Mouse (Mus musculus): ENCODE data around the gene Zfp74.

Zfp74 gene

GRCm38 (mm10) chr7:29944201-29944600 is 9.7 kb downstream of the Zfp74 start:
- DNase-seq (ENCODE audit: low read depth, low spot score): no peak

- no peak for DNase-seq (ENCODE audit: low read depth, low spot score)
Measured at GRCm38 (mm10) chr7:29943720-29944119, 10.2 kb downstream of the Zfp74 start.

DNA sequence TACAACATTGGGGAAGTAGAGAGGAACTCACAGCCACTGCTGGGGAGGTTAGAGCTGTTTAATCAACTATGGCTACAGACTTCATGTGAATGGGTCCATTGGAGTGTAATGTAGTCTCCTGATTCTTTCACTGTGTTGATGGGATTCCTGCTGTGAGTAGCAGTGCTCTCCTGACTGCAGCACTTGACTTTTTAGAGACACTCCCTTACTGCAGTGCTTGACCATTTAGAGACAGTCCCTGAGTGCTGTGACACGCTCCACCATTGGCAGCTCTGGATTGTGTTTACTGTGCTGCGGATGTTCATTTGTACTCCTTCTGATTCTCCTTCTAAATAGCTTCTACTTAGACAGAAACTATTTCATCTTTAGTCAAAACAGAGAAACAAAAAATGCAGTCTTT is 11.1 kb downstream of the Zfp74 start:
- DNase-seq (ENCODE audit: low read depth, low spot score): no peak

- DNase-seq (ENCODE audit: low read depth, low spot score): no peak
Measured at GRCm38 (mm10) chr7:29941027-29941426, 12.9 kb downstream of the Zfp74 start.

- DNase-seq (ENCODE audit: low read depth, low spot score): no peak
Measured at GRCm38 (mm10) chr7:29938856-29939255, 15.0 kb downstream of the Zfp74 start.

GRCm38 (mm10) chr7:29922780-29923179 is 31.1 kb downstream of the Zfp74 start:
- DNase-seq (ENCODE audit: low read depth, low spot score): no peak

DNA sequence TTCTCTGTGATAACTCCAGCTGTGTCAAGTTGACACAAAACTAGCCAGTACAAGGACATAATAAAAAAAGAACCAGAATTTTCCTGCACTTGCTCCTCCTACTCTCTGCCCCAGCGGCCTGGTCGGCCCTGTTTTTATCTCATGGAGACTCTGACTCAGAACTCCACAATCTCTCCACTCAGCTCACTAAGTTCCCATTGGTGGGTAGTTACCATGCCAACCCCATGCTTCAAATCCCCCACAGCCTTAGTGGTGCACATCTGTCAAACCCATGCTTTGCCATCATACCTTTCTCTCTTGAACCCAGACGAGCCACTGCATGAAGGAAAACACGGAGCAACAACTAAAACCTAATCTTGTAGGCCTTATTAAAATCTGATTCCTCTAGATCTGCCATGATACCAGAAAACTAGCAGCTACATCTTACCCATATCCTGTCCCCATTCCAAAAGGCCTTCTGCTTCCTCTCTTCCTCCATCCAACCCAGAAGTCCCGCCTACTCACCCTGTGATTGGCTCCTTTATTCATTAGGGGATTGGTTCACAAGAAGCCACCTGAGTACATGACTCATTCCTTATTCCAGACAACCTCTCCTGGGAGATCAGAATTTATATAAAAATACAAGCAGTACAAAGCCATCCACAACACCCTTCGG is 32.3 kb downstream of the Zfp74 start:
- DNase-seq (ENCODE audit: low read depth, low spot score): no peak

GRCm38 (mm10) chr7:29918062-29918453 is 35.8 kb downstream of the Zfp74 start:
- DNase-seq (ENCODE audit: low read depth, low spot score): no peak

DNA sequence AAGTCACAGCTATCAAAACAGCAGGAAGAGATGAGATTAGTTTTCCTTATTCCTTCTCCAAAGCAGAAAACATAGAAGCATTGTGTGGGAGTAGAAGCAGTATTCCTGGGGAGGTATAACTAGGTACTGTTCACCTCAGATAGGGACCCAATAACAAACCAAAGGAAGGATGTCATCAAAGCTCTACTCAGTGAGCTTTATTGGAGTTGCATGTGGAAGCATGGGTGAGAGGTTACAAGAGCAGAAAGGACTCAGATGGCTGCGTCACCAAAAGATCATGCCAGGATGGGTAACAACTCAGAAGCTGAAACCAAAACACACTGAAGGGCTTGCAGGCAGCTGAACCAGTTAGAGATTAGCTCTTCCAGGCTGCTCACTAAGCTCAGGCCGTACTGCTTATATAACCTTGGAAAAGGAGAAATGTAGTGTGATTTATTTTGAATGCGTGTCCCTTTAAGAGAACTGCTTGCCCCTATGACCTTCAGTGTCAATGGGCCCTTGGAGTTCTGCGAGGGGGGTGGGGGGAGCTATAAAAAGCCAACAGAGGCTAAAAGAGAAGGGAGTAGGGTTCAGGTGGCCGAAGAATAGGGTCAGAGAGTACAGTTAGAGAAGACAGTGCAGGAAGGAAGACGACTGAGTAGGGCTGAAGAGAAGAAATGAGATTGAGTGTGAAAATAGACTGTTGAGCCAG is 36.4 kb downstream of the Zfp74 start:
- no peak for DNase-seq (ENCODE audit: low read depth, low spot score)

DNA sequence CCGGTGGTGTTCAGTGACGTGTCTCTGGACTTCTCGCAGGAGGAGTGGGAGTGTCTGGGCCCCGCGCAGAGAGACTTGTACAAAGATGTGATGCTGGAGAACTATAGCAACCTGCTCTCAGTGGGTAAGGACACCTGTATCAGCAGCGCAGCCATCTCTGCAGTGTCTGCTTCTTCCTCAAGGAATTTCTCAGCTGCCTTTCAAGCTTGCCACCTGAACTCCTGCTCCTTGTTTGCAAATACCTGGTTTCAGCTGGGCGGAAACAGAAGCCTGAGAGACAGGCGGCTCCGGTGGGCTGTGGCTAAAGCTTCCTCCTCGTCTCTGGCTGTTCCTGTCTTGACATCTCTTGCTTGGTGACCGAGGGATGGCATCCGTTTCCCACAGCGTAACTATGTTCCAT is 41.7 kb downstream of the Zfp74 start:
- no peak for DNase-seq (ENCODE audit: low read depth, low spot score)

DNA sequence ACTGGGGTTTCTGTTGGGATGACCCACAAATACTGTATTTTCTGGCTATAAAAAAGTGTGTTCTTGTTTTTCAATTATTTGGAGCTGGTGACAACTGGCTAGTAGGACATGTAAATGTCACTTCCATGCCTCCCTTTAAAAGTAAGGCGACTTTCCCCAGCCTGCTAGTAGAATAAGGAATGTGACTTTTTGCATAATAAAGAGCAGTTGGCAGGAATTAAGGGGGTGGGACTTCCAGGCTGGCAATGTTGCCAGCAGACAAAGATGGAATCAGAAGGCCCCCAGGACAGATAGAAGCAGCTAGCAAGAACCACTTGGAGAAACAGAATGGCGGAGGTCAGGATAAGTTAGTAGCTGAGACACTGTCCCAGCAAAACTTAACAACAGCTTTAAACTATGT is 43.6 kb downstream of the Zfp74 start:
- no peak for DNase-seq (ENCODE audit: low read depth, low spot score)

DNA sequence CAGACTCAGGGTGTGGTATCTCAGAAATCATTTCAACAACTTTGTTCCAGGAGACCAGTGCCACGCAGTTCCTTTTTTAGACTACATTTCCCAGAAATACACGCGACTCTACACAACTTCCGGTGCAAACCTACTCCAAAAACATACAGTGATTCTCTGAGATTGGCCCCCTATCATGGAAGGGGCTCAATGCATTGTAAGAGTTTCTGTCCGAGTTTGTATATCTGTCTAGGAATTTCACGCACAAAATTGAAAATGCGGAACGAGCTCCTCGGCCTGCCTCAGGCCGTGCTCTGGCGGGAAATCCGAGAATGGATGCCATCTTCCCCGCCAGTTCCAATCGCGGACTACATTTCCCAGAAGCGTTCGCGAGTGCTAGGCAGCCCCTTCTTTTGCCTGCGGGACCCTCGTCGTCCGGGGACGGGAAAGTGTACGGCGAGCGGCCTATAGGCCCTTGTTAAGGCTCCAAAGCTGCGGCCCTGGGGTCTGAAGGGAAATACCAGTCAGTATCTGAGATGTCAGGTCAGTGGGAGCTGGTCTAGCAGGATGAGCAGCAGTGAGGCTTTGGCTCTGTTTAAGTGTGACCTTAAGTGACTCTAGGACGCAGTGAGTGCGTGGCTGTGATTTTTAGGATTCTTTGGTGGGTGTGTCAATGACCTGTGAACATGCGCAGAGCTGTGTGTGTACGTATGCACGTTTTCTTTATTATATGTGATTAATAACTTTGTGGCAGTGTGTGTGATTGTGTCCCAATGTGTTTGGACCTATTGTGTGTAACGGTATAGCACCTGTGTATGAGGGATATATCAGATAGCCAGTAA is 45.5 kb downstream of the Zfp74 start, which contains the start of gene Zfp383:
Zfp383 (plus strand) TSS at position 94 of the 821 bp plus-strand sequence.
- peak; percentile 76 for DNase-seq (ENCODE audit: low read depth, low spot score)

DNA sequence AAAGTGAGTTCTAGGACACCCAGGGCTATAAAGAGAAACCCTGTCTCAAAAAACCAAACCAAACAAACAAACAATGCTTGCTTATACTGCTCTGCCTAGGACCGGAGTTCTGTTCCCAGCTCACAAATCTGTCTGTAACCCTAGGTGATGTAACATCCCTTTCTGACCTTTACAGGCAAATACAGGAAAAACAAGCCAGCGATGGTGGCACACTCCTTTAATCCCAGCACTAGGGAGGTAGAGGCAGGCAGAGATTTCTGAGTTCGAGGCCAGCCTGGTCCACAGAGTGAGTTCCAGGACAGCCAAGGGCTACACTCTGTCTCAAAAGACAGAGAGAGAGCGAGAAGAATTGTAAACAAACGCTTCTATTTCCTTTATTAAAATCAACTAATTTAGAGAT is 46.7 kb downstream of the Zfp74 start:
- DNase-seq (ENCODE audit: low read depth, low spot score): no peak

- DNase-seq (ENCODE audit: low read depth, low spot score): no peak
Measured at GRCm38 (mm10) chr7:29906682-29907058, 47.2 kb downstream of the Zfp74 start.

GRCm38 (mm10) chr7:29905966-29906681 is 47.8 kb downstream of the Zfp74 start, which contains the start of gene Zfp27:
Gene Zfp27, minus strand, starts transcription at chr7:29906572.
- peak; percentile 63 for DNase-seq (ENCODE audit: low read depth, low spot score)

DNA sequence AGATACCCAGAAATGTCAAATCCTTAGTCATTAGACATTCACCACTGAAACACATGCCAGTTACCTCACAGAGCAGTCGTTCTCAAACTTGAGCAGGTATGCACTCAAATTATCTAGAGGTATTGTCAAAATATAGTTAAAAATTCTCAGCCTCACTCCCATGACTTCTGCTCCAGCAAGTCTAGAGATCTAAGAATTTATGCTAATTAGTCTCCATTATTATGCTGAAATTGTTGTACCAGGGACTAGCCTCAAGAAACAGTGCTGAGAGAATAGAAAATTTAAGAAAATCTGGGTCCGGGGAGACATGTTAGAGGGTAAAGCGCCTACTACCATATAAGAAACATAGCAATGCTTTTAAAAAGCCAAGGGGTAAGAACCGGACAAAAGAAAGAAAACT is 49.8 kb downstream of the Zfp74 start:
- DNase-seq (ENCODE audit: low read depth, low spot score): no peak

- DNase-seq (ENCODE audit: low read depth, low spot score): no peak
Measured at GRCm38 (mm10) chr7:29898351-29898750, 55.5 kb downstream of the Zfp74 start.

GRCm38 (mm10) chr7:29892756-29893155 is 61.1 kb downstream of the Zfp74 start:
- no peak for DNase-seq (ENCODE audit: low read depth, low spot score)

GRCm38 (mm10) chr7:29890501-29890900 is 63.4 kb downstream of the Zfp74 start:
- no peak for DNase-seq (ENCODE audit: low read depth, low spot score)

- no peak for DNase-seq (ENCODE audit: low read depth, low spot score)
Measured at GRCm38 (mm10) chr7:29880916-29881315, 73.0 kb downstream of the Zfp74 start.

All from embryo, embryonic 11.5 days (tissue).